Mouse (Mus musculus) kidney, postnatal 0 days (tissue): ENCODE data around the gene Uqcrh. TPM values are rescaled to one million over a fixed set of nuclear protein-coding genes. Genes with fewer than 3 reads are reported as not detected.
A peak's percentile ranks its signal among the peaks of the same experiment; 100 is the strongest.

Experiments used
- ATAC-seq: fragments of 200-750 bp; cut with Nextera tagmentation; replicated peaks from 2 replicates; pipeline ENCODE4 v1.8.0; 2017; ENCODE audit warnings: low read depth, moderate number of reproducible peaks, moderate TSS enrichment, moderate library complexity; ENCODE audit not compliant: low FRiP score
- DNase-seq: peaks from one replicate; pipeline ENCODE4 v3.0.0-alpha.2; 2016; ENCODE audit warnings: low spot score
- H3K27ac ChIP-seq: fragments of 300-500 bp; sonication (generic); 2 replicates; pipeline ENCODE4 v1.5.1; 2014; ENCODE audit warnings: mild to moderate bottlenecking
- H3K27me3 ChIP-seq: fragments of 300-500 bp; sonication (generic); 2 replicates; pipeline ENCODE4 v1.6.1; 2014; ENCODE audit warnings: low read length, mixed read lengths; ENCODE audit not compliant: insufficient read depth
- H3K36me3 ChIP-seq: fragments of 300-500 bp; sonication (generic); 2 replicates; pipeline ENCODE4 v1.6.1; 2014; ENCODE audit warnings: low read length, mixed read lengths; ENCODE audit not compliant: insufficient read depth
- H3K4me1 ChIP-seq: fragments of 300-500 bp; sonication (generic); replicated peaks from 2 replicates; pipeline ENCODE4 v1.6.1; 2014; ENCODE audit warnings: antibody characterized with exemption, low read length, mixed read lengths; ENCODE audit not compliant: insufficient read depth
- H3K4me2 ChIP-seq: fragments of 300-500 bp; sonication (generic); 2 replicates; pipeline ENCODE4 v1.6.1; 2014; ENCODE audit warnings: mild to moderate bottlenecking, low read length, moderate library complexity, mixed read lengths
- H3K4me3 ChIP-seq: fragments of 300-500 bp; sonication (generic); replicated peaks from 2 replicates; pipeline ENCODE4 v1.5.1; 2014; ENCODE audit warnings: low read depth, low read length
- H3K9ac ChIP-seq: fragments of 300-500 bp; sonication (generic); 2 replicates; pipeline ENCODE4 v1.6.1; 2014; ENCODE audit warnings: low read depth, low read length
- H3K9me3 ChIP-seq: fragments of 300-500 bp; sonication (generic); replicated peaks from 2 replicates; pipeline ENCODE4 v1.6.1; 2016; ENCODE audit warnings: low read length, inconsistent platforms, mixed read lengths
- CTCF ChIP-seq: IDR thresholded peaks from 2 replicates; pipeline ENCODE4 v1.5.1; 2016; ENCODE audit warnings: antibody characterized with exemption, low read depth, mild to moderate bottlenecking, moderate library complexity
- WGBS: fragments of 180-500 bp; shearing (Covaris S2); extraction: QIAGEN DNeasy Blood & Tissue Kit; methylation state at CpG from one replicate; pipeline ENCODE4 v1.1.7; 2014; 5-methylcytosine and 5-hydroxymethylcytosine counted together
- polyA plus RNA-seq: library from polyadenylated mRNA; unstranded; fragments of >200 nt; fragmentation: Nextera tagmentation; extraction: Ambion mirVana; gene quantifications from 2 replicates; pipeline ENCODE4 v1.2.1, GENCODE M21; 2015

Uqcrh gene
- polyA plus RNA-seq, 1 experiment from 2014 or later: 954 TPM

GRCm38 (mm10) chr4:116100959-116101358 is 26.1 kb upstream of the Uqcrh start:
- WGBS: 87% methylated on average over 7 of the region's 7 CpGs
- no peak for TF ChIP-seq CTCF

GRCm38 (mm10) chr4:116097211-116097610 is 22.3 kb upstream of the Uqcrh start:
- WGBS: 85% methylated on average over 8 of the region's 8 CpGs

More at GRCm38 (mm10) chr4:116100959-116101358, 26.1 kb upstream of the Uqcrh start:
- H3K9ac ChIP-seq: no peak overlapping the region
- ATAC-seq (no peak), DNase-seq (no peak)
- no peaks in the 10 kb centered on the region for H3K9me3 ChIP-seq
- no peak overlapping the region for H3K4me2 ChIP-seq
- H3K27me3 ChIP-seq: no peaks in the 10 kb centered on the region
- peaks cover 46% of the 10 kb centered on the region for H3K36me3 ChIP-seq
- H3K27ac ChIP-seq: no peak overlapping the region
- no peak overlapping the region for H3K4me3 ChIP-seq
- no peaks in the 10 kb centered on the region for H3K4me1 ChIP-seq

GRCm38 (mm10) chr4:116096291-116096690 is 21.4 kb upstream of the Uqcrh start:
- WGBS: 91% methylated on average over 10 of the region's 10 CpGs
- no peak for TF ChIP-seq CTCF
- H3K36me3 ChIP-seq: peaks cover 70% of the 10 kb centered on the region

More at GRCm38 (mm10) chr4:116097211-116097610, 22.3 kb upstream of the Uqcrh start:
- H3K27ac ChIP-seq: no peak overlapping the region
- no peak for DNase-seq
- H3K9me3 ChIP-seq: no peaks in the 10 kb centered on the region
- no peaks in the 10 kb centered on the region for H3K27me3 ChIP-seq
- ATAC-seq: no peak
- H3K4me2 ChIP-seq: no peak overlapping the region
- peaks cover 74% of the 10 kb centered on the region for H3K36me3 ChIP-seq
- H3K9ac ChIP-seq: no peak overlapping the region
- no peaks in the 10 kb centered on the region for H3K4me1 ChIP-seq
- TF ChIP-seq CTCF: no peak
- H3K4me3 ChIP-seq: no peak overlapping the region

GRCm38 (mm10) chr4:116088510-116089249 is 13.8 kb upstream of the Uqcrh start:
- Histone ChIP-seq H3K9me3 (no peaks in the 10 kb centered on the region), H3K36me3 (peaks cover 34% of the 10 kb centered on the region), H3K4me2 (no peak overlapping the region), H3K4me3 (no peak overlapping the region), H3K27ac (no peak overlapping the region), H3K9ac (no peak overlapping the region), H3K4me1 (no peaks in the 10 kb centered on the region), H3K27me3 (no peaks in the 10 kb centered on the region)
- DNase-seq (no peak), ATAC-seq (no peak)
- no peak for TF ChIP-seq CTCF
- 90% methylated on average over 23 of the region's 23 CpGs for WGBS

More at GRCm38 (mm10) chr4:116096291-116096690, 21.4 kb upstream of the Uqcrh start:
- H3K4me2 ChIP-seq: no peak overlapping the region
- H3K27me3 ChIP-seq: no peaks in the 10 kb centered on the region
- no peaks in the 10 kb centered on the region for H3K4me1 ChIP-seq
- H3K9me3 ChIP-seq: no peaks in the 10 kb centered on the region
- no peak overlapping the region for H3K27ac ChIP-seq
- no peak overlapping the region for H3K9ac ChIP-seq
- no peak overlapping the region for H3K4me3 ChIP-seq
- ATAC-seq: no peak
- DNase-seq: no peak

GRCm38 (mm10) chr4:116077240-116078095 is 2.6 kb upstream of the Uqcrh start:
- DNase-seq: peak; percentile 31
- Histone ChIP-seq H3K27me3 (no peaks in the 10 kb centered on the region), H3K4me1 (peaks cover 6% of the 10 kb centered on the region), H3K4me2 (peak overlapping the region; percentile 78), H3K27ac (peak overlapping the region; percentile 97), H3K9ac (peak overlapping the region; percentile 97), H3K36me3 (peaks cover 16% of the 10 kb centered on the region), H3K9me3 (no peaks in the 10 kb centered on the region), H3K4me3 (peak overlapping the region; percentile 94)
- 55% methylated on average over 3 of the region's 3 CpGs for WGBS
- no peak for ATAC-seq
- TF ChIP-seq CTCF: no peak
